In genomic region chr6:56923331-56923725, GRCm38 (mm10) we compare ENCODE assay signal across 1 mouse cellular context.
A peak's percentile ranks its signal among the peaks of the same experiment; 100 is the strongest.
TF ChIP-seq lines count a peak whose summit lies in the region.

No protein-coding gene starts in this region.

TF ChIP-seq in MEL, 35 proteins besides CTCF, POLR2A, EP300 and RAD21 (continued from another document):
- no peak for TF ChIP-seq ZC3H11A (IDR thresholded peaks at IDR 0.05; ENCODE audit: low read depth, low read length)
- no peak for TF ChIP-seq MYC (IDR thresholded peaks at IDR 0.05; ENCODE audit: low read depth, low read length)
- TF ChIP-seq POLR2AphosphoS5 (IDR thresholded peaks at IDR 0.05; ENCODE audit: borderline replicate concordance, low read depth, low read length): no peak
- peak; percentile 66; the same call in 1 of the 2 replicates for TF ChIP-seq GATA1 (IDR thresholded peaks at IDR 0.05; ENCODE audit: low read depth, low read length)
- no peak for TF ChIP-seq CHD2 (IDR thresholded peaks at IDR 0.05; ENCODE audit: low read length)
- TF ChIP-seq MEF2A (IDR thresholded peaks at IDR 0.05; ENCODE audit: extremely low read depth, insufficient replicate concordance, low read depth, low read length, poor library complexity, severe bottlenecking): no peak
- TF ChIP-seq NELFE (IDR thresholded peaks at IDR 0.05; ENCODE audit: low read depth, low read length): no peak
- no peak for TF ChIP-seq SMC3 (IDR thresholded peaks at IDR 0.05; ENCODE audit: low read depth, low read length)
- peak; percentile 44 for TF ChIP-seq RCOR1 (IDR thresholded peaks at IDR 0.05; ENCODE audit: low read depth, low read length)
- TF ChIP-seq ZMIZ1 (IDR thresholded peaks at IDR 0.05; ENCODE audit: low read depth, low read length): peak; percentile 65; the same call in 1 of the 2 replicates
- no peak for TF ChIP-seq E2F4 (IDR thresholded peaks at IDR 0.05; ENCODE audit: borderline replicate concordance, low read depth, low read length)
- peak; percentile 61 for TF ChIP-seq MYB (IDR thresholded peaks at IDR 0.05; ENCODE audit: low read depth, low read length)
- TF ChIP-seq CHD1 (IDR thresholded peaks at IDR 0.05; ENCODE audit: low read depth, low read length): no peak
- TF ChIP-seq TAL1 (IDR thresholded peaks at IDR 0.05; ENCODE audit: low read length): peak; percentile 20; the same call in 1 of the 2 replicates
- TF ChIP-seq ZNF384 (IDR thresholded peaks at IDR 0.05; ENCODE audit: low read depth, low read length): 0 out of 2 replicates have a peak, but pooled peaks have one; percentile 48
- TF ChIP-seq SIN3A (IDR thresholded peaks at IDR 0.05; ENCODE audit: low read length): peak; percentile 83
- no peak for TF ChIP-seq POLR2AphosphoS2 (IDR thresholded peaks at IDR 0.05; ENCODE audit: low read length)
- peak; percentile 79 for TF ChIP-seq ETS1 (IDR thresholded peaks at IDR 0.05; ENCODE audit: low read depth, low read length)
- no peak for TF ChIP-seq USF2 (IDR thresholded peaks at IDR 0.05; ENCODE audit: borderline replicate concordance in 1 of 2, insufficient read depth in 1 of 2, low read depth in 1 of 2, low read length in 2 of 2)
- no peak for TF ChIP-seq HCFC1 (IDR thresholded peaks at IDR 0.05; ENCODE audit: low read depth, low read length)
- TF ChIP-seq NRF1 (IDR thresholded peaks at IDR 0.05; ENCODE audit: insufficient read depth, low read depth, low read length, poor library complexity, severe bottlenecking): no peak
- TF ChIP-seq TCF12 (IDR thresholded peaks at IDR 0.05; ENCODE audit: low read depth, low read length): peak; percentile 71
- no peak for TF ChIP-seq UBTF (IDR thresholded peaks at IDR 0.05; ENCODE audit: borderline replicate concordance, insufficient read depth, low read depth, low read length)
- peak; percentile 57; the same call in 1 of the 2 replicates for TF ChIP-seq BHLHE40 (IDR thresholded peaks at IDR 0.05; ENCODE audit: borderline replicate concordance, low read depth, low read length)
- TF ChIP-seq MAX (IDR thresholded peaks at IDR 0.05; ENCODE audit: low read length): peak; percentile 69; the same call in 1 of the 2 replicates
- no peak for TF ChIP-seq ELF1 (IDR thresholded peaks at IDR 0.05; ENCODE audit: low read depth, low read length)
- TF ChIP-seq GABPA (IDR thresholded peaks at IDR 0.05; ENCODE audit: low read depth, low read length): no peak
- TF ChIP-seq USF1 (IDR thresholded peaks at IDR 0.05; ENCODE audit: low read depth, low read length): no peak
